1 mouse cellular context compared by ENCODE assay signal in the genomic region with DNA sequence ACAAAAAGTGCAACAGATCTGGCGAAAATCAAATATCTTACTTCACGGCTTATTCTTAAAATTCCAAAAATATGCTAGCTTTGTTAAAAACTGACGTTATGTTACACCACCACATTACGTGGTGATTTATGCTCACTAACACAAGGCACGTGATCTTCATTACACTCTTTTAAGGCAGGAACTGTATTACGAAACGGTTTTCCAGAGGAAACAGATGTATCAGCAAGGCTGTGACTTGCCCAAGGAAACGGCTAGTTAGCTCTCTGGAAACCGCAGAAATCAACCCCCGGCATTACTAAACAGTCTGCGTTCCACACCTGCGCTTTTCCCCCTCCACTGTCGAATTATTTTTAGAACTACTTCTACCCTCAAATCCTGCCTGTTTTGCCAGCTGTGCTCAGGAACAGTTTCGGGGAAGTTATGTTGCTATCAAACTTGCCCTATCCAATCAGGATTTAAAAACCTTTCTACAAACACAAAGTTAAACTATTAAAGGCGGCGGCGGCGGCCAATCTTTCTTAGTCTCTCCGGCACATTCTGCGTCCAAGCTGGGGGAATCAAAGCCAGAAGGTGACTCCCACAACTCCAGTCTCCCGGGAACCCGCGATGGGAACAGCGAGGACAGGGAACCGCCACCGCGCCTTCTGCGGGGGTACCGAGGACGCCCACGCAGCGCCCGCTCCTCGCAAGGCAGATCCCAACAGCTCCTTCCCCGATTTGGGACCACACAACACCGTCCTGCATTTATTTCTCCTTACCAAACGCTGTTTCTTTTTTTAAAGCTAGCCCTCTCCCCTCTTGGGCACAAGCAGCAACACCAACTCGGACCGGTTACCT.
TF ChIP-seq lines count a peak whose summit lies in the region.

No protein-coding gene starts in this region.

TF ChIP-seq in MEL, 35 proteins besides CTCF, POLR2A, EP300 and RAD21 (continued from another document):
- TF ChIP-seq UBTF (IDR thresholded peaks at IDR 0.05; ENCODE audit: borderline replicate concordance, insufficient read depth, low read depth, low read length) (0 out of 2 replicates have a peak, but pooled peaks have one; percentile 38), POLR2AphosphoS2 (IDR thresholded peaks at IDR 0.05; ENCODE audit: low read length) (no peak), USF2 (IDR thresholded peaks at IDR 0.05; ENCODE audit: borderline replicate concordance in 1 of 2, insufficient read depth in 1 of 2, low read depth in 1 of 2, low read length in 2 of 2) (peak; percentile 17 to 76; a peak in 2 of 4 replicates), SMC3 (IDR thresholded peaks at IDR 0.05; ENCODE audit: low read depth, low read length) (no peak), TCF12 (IDR thresholded peaks at IDR 0.05; ENCODE audit: low read depth, low read length) (peak; percentile 57; the same call in 1 of the 2 replicates), ELF1 (IDR thresholded peaks at IDR 0.05; ENCODE audit: low read depth, low read length) (no peak), MXI1 (IDR thresholded peaks at IDR 0.05; ENCODE audit: low read depth, low read length) (peak; percentile 82), MAFK (IDR thresholded peaks at IDR 0.05; ENCODE audit: borderline replicate concordance, low read depth, low read length) (peak; percentile 45; the same call in 1 of the 2 replicates), E2F4 (IDR thresholded peaks at IDR 0.05; ENCODE audit: borderline replicate concordance, low read depth, low read length) (no peak), BHLHE40 (IDR thresholded peaks at IDR 0.05; ENCODE audit: borderline replicate concordance, low read depth, low read length) (peak; percentile 88), USF1 (IDR thresholded peaks at IDR 0.05; ENCODE audit: low read depth, low read length) (peak; percentile 94), TBP (IDR thresholded peaks at IDR 0.05; ENCODE audit: low read depth, low read length) (peak; percentile 38; the same call in 1 of the 2 replicates), SIN3A (IDR thresholded peaks at IDR 0.05; ENCODE audit: low read length) (peak; percentile 82), ZC3H11A (IDR thresholded peaks at IDR 0.05; ENCODE audit: low read depth, low read length) (no peak), MEF2A (IDR thresholded peaks at IDR 0.05; ENCODE audit: extremely low read depth, insufficient replicate concordance, low read depth, low read length, poor library complexity, severe bottlenecking) (peak; percentile 71; the same call in 1 of the 2 replicates), JUND (IDR thresholded peaks at IDR 0.05; ENCODE audit: low read depth, low read length) (no peak), CHD1 (IDR thresholded peaks at IDR 0.05; ENCODE audit: low read depth, low read length) (no peak)
